ENCODE assay signal across 30 mouse cellular contexts in genomic region chr12:71477691-71478090, GRCm38 (mm10).
DNase-seq lines count a peak whose midpoint lies in the region; ATAC-seq and TF ChIP-seq lines count a peak whose summit lies in the region.
"Had no signal": no experiment of that assay in that cellular context is flagged by ENCODE, and none has a peak within 500 bp of the region (broad histone marks: within the 10 kb centered on the region; RNA-seq: fewer than 3 reads in every experiment).

No protein-coding gene starts in this region.

- H3K4me2 ChIP-seq in forebrain, embryonic 14.5 days (ENCODE audit: low read length), result no peak overlapping the region
- H3K4me2 ChIP-seq in forebrain, embryonic 13.5 days, result no peak overlapping the region
- H3K4me2 ChIP-seq in hindbrain, postnatal 0 days (ENCODE audit: low read depth, low read length), result no peak overlapping the region
- H3K4me2 ChIP-seq in midbrain, embryonic 13.5 days (replicated peaks), result no peak overlapping the region
- no peak overlapping the region for H3K4me2 ChIP-seq in midbrain, embryonic 15.5 days
- H3K4me2 ChIP-seq: heart, embryonic 13.5 days; hindbrain, embryonic 12.5 days; hindbrain, embryonic 15.5 days had no signal

- H3K27ac ChIP-seq in forebrain, embryonic 14.5 days (ENCODE audit: low read depth, low read length), result no peak overlapping the region
- H3K27ac ChIP-seq in forebrain, embryonic 13.5 days, result no peak overlapping the region
- H3K27ac ChIP-seq in hindbrain, postnatal 0 days, result no peak overlapping the region
- H3K27ac ChIP-seq in hindbrain, embryonic 10.5 days, result no peak overlapping the region; the same call in 1 of the 2 replicates
- no peak overlapping the region for H3K27ac ChIP-seq in midbrain, embryonic 13.5 days
- no peak overlapping the region for H3K27ac ChIP-seq in midbrain, embryonic 15.5 days
- H3K27ac ChIP-seq: forebrain, embryonic 10.5 days; heart, adult 2 months; heart, embryonic 10.5 days; heart, embryonic 13.5 days; hindbrain, embryonic 12.5 days; hindbrain, embryonic 15.5 days had no signal

- H3K9me3 ChIP-seq in forebrain, embryonic 14.5 days (replicated peaks; ENCODE audit: control insufficient read depth, low read length), result no peaks in the 10 kb centered on the region
- no peaks in the 10 kb centered on the region for H3K9me3 ChIP-seq in forebrain, embryonic 13.5 days (replicated peaks)
- no peaks in the 10 kb centered on the region for H3K9me3 ChIP-seq in hindbrain, postnatal 0 days (ENCODE audit: low read length)
- H3K9me3 ChIP-seq in hindbrain, embryonic 10.5 days, result no peaks in the 10 kb centered on the region
- no peaks in the 10 kb centered on the region for H3K9me3 ChIP-seq in midbrain, embryonic 13.5 days
- H3K9me3 ChIP-seq in midbrain, embryonic 15.5 days, result no peaks in the 10 kb centered on the region
- H3K9me3 ChIP-seq: forebrain, embryonic 10.5 days; G1E; heart, embryonic 10.5 days; heart, embryonic 13.5 days; hindbrain, embryonic 12.5 days; hindbrain, embryonic 15.5 days had no signal

- no peaks in the 10 kb centered on the region for H3K27me3 ChIP-seq in forebrain, embryonic 14.5 days (replicated peaks; ENCODE audit: control insufficient read depth, insufficient read depth, low read length)
- peaks cover 15% of the 10 kb centered on the region; the same call in 1 of the 2 replicates for H3K27me3 ChIP-seq in forebrain, embryonic 13.5 days
- H3K27me3 ChIP-seq in hindbrain, postnatal 0 days (ENCODE audit: insufficient read depth, low read length), result no peaks in the 10 kb centered on the region
- H3K27me3 ChIP-seq in hindbrain, embryonic 10.5 days (ENCODE audit: insufficient read depth, poor library complexity, severe bottlenecking), result peaks cover 21% of the 10 kb centered on the region
- peaks cover 25% of the 10 kb centered on the region for H3K27me3 ChIP-seq in midbrain, embryonic 13.5 days
- H3K27me3 ChIP-seq in midbrain, embryonic 15.5 days (replicated peaks), result no peaks in the 10 kb centered on the region
- H3K27me3 ChIP-seq: CH12.LX; hindbrain, embryonic 12.5 days; hindbrain, embryonic 15.5 days; Patski had no signal

- no peak for TF ChIP-seq CTCF in hindbrain, postnatal 0 days (IDR thresholded peaks at IDR 0.05; ENCODE audit: low read depth)
- TF ChIP-seq CTCF in brain, embryonic 14.5 days (IDR thresholded peaks at IDR 0.05; ENCODE audit: borderline replicate concordance, extremely low read depth, insufficient read depth, insufficient read length), result no peak

- no peak overlapping the region for H3K4me3 ChIP-seq in forebrain, embryonic 14.5 days (ENCODE audit: low read depth, low read length)
- H3K4me3 ChIP-seq in forebrain, embryonic 13.5 days, result no peak overlapping the region
- no peak overlapping the region for H3K4me3 ChIP-seq in hindbrain, postnatal 0 days (ENCODE audit: low read length)
- no peak overlapping the region for H3K4me3 ChIP-seq in hindbrain, embryonic 10.5 days
- H3K4me3 ChIP-seq in midbrain, embryonic 13.5 days (replicated peaks), result no peak overlapping the region
- H3K4me3 ChIP-seq in midbrain, embryonic 15.5 days, result no peak overlapping the region
- H3K4me3 ChIP-seq: forebrain, embryonic 10.5 days; heart, adult 2 months; heart, embryonic 10.5 days; heart, embryonic 13.5 days; hindbrain, embryonic 12.5 days; hindbrain, embryonic 15.5 days had no signal

- peak; percentile 22 for DNase-seq in forebrain, embryonic 14.5 days (ENCODE audit: low spot score)
- DNase-seq in hindbrain, postnatal 0 days (ENCODE audit: low spot score), result peak; percentile 11
- DNase-seq in hindbrain, embryonic 10.5 days (ENCODE audit: low spot score), result no peak
- peak; percentile 55 for DNase-seq in brain, embryonic 14.5 days (ENCODE audit: low read depth)
- DNase-seq in kidney, postnatal 25 days, result no peak
- DNase-seq: adrenal gland, postnatal 10 days; adrenal gland, postnatal 36 days; B cell, adult 2 months; cerebellum, adult 11 months; cerebellum, adult 2 months; cerebellum, adult 9-11 months; cerebellum, postnatal 25 days; embryo, embryonic 11 days; gastrocnemius, postnatal 10 days; gastrocnemius, postnatal 36 days; heart, adult 2 months; heart, postnatal 14 days; heart, postnatal 4 days had no signal

- peaks cover 6% of the 10 kb centered on the region for H3K4me1 ChIP-seq in forebrain, embryonic 14.5 days (ENCODE audit: control insufficient read depth, insufficient read depth, low read length)
- H3K4me1 ChIP-seq in forebrain, embryonic 13.5 days, result peaks cover 26% of the 10 kb centered on the region
- H3K4me1 ChIP-seq in hindbrain, postnatal 0 days (ENCODE audit: insufficient read depth, low read length), result peaks cover 12% of the 10 kb centered on the region
- H3K4me1 ChIP-seq in hindbrain, embryonic 10.5 days (replicated peaks), result peaks cover 45% of the 10 kb centered on the region
- peaks cover 33% of the 10 kb centered on the region for H3K4me1 ChIP-seq in midbrain, embryonic 13.5 days (replicated peaks)
- H3K4me1 ChIP-seq in midbrain, embryonic 15.5 days, result peaks cover 18% of the 10 kb centered on the region

- no peak overlapping the region for H3K9ac ChIP-seq in forebrain, embryonic 14.5 days (ENCODE audit: low read length)
- H3K9ac ChIP-seq in forebrain, embryonic 13.5 days, result no peak overlapping the region
- no peak overlapping the region for H3K9ac ChIP-seq in hindbrain, postnatal 0 days (replicated peaks; ENCODE audit: low read length)
- H3K9ac ChIP-seq in midbrain, embryonic 13.5 days (replicated peaks), result no peak overlapping the region
- H3K9ac ChIP-seq in midbrain, embryonic 15.5 days, result no peak overlapping the region
- H3K9ac ChIP-seq: heart, embryonic 13.5 days; hindbrain, embryonic 12.5 days; hindbrain, embryonic 15.5 days had no signal

- WGBS in forebrain, embryonic 14.5 days, result 8% methylated on average over 5 of the region's 5 CpGs
- 6% methylated on average over 5 of the region's 5 CpGs for WGBS in forebrain, embryonic 13.5 days
- 21% methylated on average over 5 of the region's 5 CpGs for WGBS in hindbrain, postnatal 0 days
- 15% methylated on average over 5 of the region's 5 CpGs for WGBS in hindbrain, embryonic 10.5 days
- WGBS in midbrain, embryonic 13.5 days, result 6% methylated on average over 5 of the region's 5 CpGs
- WGBS in midbrain, embryonic 15.5 days, result 14% methylated on average over 5 of the region's 5 CpGs

- H3K36me3 ChIP-seq in forebrain, embryonic 14.5 days (ENCODE audit: control insufficient read depth, insufficient read depth, low read length), result no peaks in the 10 kb centered on the region
- H3K36me3 ChIP-seq in forebrain, embryonic 13.5 days (ENCODE audit: poor library complexity, severe bottlenecking), result no peaks in the 10 kb centered on the region
- H3K36me3 ChIP-seq in hindbrain, postnatal 0 days (ENCODE audit: insufficient read depth, low read length), result no peaks in the 10 kb centered on the region
- no peaks in the 10 kb centered on the region for H3K36me3 ChIP-seq in hindbrain, embryonic 10.5 days
- no peaks in the 10 kb centered on the region for H3K36me3 ChIP-seq in midbrain, embryonic 13.5 days
- H3K36me3 ChIP-seq in midbrain, embryonic 15.5 days (replicated peaks), result no peaks in the 10 kb centered on the region
- H3K36me3 ChIP-seq: forebrain, embryonic 10.5 days; G1E; heart, embryonic 10.5 days; heart, embryonic 13.5 days; hindbrain, embryonic 12.5 days; hindbrain, embryonic 15.5 days had no signal

- no peak for ATAC-seq in forebrain, embryonic 14.5 days
- ATAC-seq in forebrain, embryonic 13.5 days, result no peak
- no peak for ATAC-seq in hindbrain, postnatal 0 days
- ATAC-seq in midbrain, embryonic 13.5 days, result 0 out of 2 replicates have a peak, but pooled peaks have one; percentile 45
- no peak for ATAC-seq in midbrain, embryonic 15.5 days (replicated peaks)
- ATAC-seq: intestine, postnatal 0 days; Patski had no signal

- no peak for TF ChIP-seq POLR2A in brain, embryonic 14.5 days (IDR thresholded peaks at IDR 0.05; ENCODE audit: borderline replicate concordance, extremely low read depth, insufficient read depth, insufficient read length, poor library complexity, severe bottlenecking)

Comparison
In these comparisons a context has a peak if more than half of its experiments do, and no peak if none do; other contexts are left out.
1. DNase-seq: peak in forebrain, embryonic 14.5 days (single experiment), hindbrain, postnatal 0 days (single experiment) and brain, embryonic 14.5 days (single experiment); none in hindbrain, embryonic 10.5 days (single experiment) and kidney, postnatal 25 days (0 of 2).